Mouse (Mus musculus) monocyte, adult 59 days (primary cell): ENCODE data around the gene Chrm4. TPM values are rescaled to one million over a fixed set of nuclear protein-coding genes. Genes with fewer than 3 reads are reported as not detected.

Source experiments
- total RNA-seq, 2 experiments: library from RNA; stranded (reverse); gene quantifications; one replicate each; pipeline ENCODE4 v1.2.4; 2023

Chrm4 gene
- total RNA-seq, result under 1 TPM; 0.34 to 0.85 TPM

DNA sequence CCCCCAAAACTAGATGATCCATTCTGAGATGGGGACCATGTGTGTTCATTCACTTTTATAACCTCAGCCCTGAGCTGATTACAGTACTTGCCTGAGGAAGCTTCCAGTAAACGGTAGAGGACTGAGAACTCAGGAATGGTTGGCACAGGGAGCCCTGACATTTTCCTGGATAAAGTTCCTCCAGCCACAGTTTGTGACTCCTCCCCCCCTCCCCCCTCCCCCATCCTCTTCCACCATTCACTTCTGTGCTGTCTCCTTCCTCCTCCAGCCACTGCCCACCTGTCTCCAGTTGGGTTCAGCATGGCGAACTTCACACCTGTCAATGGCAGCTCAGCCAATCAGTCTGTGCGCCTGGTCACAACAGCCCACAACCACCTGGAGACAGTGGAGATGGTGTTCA is at the start of gene Chrm4:
Gene Chrm4, plus strand, starts transcription at position 301 of the 400 bp plus-strand sequence.

DNA sequence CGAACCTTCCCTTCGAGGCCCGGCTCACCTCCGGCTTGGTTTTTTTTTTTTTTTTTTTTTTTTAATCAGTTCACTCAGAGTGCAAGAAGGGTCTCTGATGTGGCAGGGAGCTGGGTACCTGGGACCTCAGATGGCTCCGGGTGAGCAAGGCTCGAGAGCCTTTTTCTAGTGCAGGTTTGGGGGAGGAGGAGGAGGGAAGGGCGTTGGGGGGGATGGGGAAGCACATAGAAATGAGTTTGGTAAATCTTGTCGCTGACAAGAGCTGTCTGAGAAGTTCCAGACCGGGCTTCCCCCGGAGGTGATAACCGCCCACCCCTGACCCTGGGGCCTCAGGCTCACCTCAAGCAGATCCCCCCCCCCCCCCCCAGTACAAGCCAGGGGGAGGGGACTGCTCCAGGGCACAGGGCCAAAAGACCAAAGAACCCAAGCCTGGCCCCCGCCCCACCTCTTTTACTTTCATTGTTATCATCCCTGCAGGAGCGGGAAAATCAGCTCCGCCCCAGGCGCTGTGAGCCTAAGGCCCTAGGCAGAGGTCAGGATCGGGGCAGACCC is 5.2 kb downstream of the Chrm4 start, which contains the start of gene Mdk:
Gene Mdk, minus strand, starts transcription at position 138 of the 552 bp plus-strand sequence.

DNA sequence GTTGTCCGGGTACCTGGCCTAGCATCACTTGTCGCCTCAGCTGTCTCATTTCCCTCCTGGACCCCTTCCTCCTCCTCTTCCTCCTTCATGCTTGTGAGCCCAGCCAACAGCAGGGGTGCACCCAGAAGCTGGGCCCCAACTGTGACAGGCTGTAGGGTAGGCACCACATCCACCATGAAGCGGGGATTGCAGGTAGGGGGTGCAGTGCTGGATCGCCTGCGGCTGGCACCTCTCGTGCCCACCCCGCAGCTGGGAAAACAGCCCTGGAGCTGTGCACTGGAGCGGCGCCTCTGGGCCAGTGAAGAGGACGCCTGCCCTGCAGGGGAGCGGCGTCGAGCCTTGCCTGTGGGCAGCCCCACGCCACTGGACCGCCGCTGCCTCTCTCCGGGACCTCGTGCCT is 18.4 kb downstream of the Chrm4 start, which contains the start of gene Gm9821:
Gene Gm9821, plus strand, starts transcription at position 221 of the 400 bp plus-strand sequence.

DNA sequence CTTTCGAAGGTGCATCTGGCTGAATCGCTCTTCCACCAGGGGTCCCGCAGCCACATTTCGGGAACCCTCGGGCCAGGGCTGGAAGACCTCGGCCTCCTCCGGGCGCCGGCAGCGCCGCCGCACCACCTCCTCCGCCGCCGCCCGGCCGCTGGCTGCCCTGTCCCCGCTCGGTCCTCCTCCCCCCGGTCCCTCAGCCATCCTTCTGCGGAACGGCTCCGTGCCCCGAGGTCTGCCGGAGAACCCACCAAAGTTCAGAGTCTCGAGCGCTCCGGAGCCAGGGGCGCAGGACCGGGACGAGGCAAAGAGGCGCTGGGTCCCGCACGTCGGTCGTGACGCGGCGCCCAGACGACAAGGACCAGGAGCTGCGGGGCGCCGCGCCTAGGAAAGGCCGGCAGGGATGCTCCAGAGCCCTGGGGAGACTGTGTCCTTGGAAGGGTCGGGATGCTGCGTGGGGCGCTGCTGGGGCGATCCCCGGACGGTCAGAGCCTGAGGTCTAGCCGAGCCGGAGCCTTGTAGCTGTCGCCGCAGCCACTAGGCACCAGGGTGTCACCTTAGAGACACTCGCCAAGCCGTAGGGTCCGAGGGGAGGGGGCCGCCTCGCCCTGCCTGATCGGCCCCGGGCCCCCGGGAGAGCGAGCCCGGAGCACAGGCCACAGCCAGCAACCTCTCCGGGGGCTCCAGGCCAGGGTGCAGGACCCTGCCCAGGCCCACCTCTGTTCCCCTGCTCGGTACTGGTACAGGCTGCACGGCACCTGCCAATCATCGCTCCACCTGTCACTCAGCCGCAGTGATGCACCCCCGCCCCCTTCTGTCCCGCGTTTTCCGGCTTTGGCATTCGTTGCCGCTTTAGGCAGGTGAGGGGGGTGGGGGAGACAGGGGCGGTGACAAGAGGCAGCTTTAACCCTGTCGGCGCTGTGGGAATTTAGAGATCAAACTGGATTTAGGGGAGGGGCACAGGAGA is 48.8 kb downstream of the Chrm4 start, which contains the start of gene Dgkz:
Gene Dgkz, minus strand, starts transcription at position 284 of the 961 bp plus-strand sequence.

Other genes with a start within 250 kb of the Chrm4 start
- gene Atg13, start 216.7 kb upstream of the Chrm4 start, total RNA-seq, result 10 to 100 TPM; 36.4 to 36.5 TPM
- gene Harbi1, start 216.4 kb upstream of the Chrm4 start, total RNA-seq, result 1 to 10 TPM; 4.9 to 5.7 TPM
- gene Ambra1, start 197.1 kb upstream of the Chrm4 start, total RNA-seq, result 10 to 100 TPM; 52.2 to 54.8 TPM
- gene Mdk, start 5.0 kb downstream of the Chrm4 start, total RNA-seq, result 1 to 10 TPM; 1.4 to 3.0 TPM
- gene Gm9821, start 18.5 kb downstream of the Chrm4 start, total RNA-seq, result not detected
- gene Dgkz, start 48.6 kb downstream of the Chrm4 start, total RNA-seq, result 100 to 1,000 TPM; 199 to 212 TPM
- under 1 TPM; 0.46 to 0.92 TPM for gene Creb3l1, start 97.3 kb downstream of the Chrm4 start, total RNA-seq
- gene Phf21a, start 165.9 kb downstream of the Chrm4 start, total RNA-seq, result 100 to 1,000 TPM; 110 to 119 TPM